Mouse (Mus musculus): Measurements from ENCODE around the gene Slc28a3.

The Slc28a3 gene

GRCm38 (mm10) chr13:58610716-58611115 is at the start of gene Slc28a3:
Slc28a3 (minus strand) TSS chr13:58610877.
- no peak for DNase-seq

DNA sequence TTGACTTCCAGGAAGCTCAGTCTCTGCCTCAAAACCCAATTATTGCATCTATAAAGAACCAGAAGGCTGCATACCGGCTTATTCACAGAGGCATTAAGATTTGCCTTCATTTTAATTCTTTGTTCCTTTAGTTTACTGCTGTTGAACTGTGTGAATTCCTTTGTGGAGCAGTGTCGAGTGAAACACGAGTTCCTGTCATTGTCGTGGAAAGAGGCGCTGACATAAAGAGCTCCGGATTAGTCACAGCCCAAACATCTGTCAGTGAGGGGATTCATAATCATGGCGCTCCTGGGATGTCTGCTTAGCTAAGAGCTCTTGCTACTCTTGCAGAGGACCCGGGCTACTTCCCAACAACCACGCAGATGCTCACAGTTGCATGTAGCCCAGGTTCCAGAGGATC is 47.3 kb upstream of the Slc28a3 start:
- no peak for DNase-seq

- DNase-seq, result no peak
Measured at GRCm38 (mm10) chr13:58656885-58657284, 46.2 kb upstream of the Slc28a3 start.

- DNase-seq, result peak; percentile 16 to 19
Measured at GRCm38 (mm10) chr13:58655552-58655951, 44.9 kb upstream of the Slc28a3 start.

- peak; percentile 58 to 59 for DNase-seq
Measured at GRCm38 (mm10) chr13:58640330-58640729, 29.7 kb upstream of the Slc28a3 start.

GRCm38 (mm10) chr13:58638950-58639349 is 28.3 kb upstream of the Slc28a3 start:
- DNase-seq, result no peak

DNA sequence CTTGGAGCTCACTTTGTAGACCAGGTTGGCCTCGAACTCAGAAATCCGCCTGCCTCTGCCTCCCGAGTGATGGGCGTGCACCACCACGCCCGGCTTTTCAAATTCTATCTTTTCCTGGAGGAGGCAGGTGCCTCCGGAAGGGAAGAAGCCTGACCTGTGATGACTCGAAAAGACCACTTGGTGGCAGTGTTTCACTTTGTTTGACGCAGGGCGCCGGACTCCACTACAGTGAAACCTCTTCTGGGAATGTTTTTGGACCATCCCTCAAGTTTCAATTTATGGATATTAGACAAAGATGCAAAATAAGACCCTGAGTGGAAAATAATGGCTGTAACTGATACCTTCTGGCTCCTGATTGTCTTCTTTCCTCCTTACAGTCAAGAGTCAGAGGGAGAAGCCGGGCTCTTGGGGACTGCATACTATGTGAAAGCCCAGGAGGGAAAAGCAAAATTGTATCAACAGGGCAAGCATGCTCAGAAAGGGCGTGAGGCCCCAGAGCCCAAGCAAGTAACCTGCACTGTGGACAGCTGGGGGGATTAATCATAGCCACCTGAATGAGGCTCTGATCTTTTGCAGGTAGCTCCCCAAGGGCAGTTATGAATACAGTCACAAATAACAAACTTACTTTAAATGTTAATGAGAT is 26.8 kb upstream of the Slc28a3 start:
- peak; percentile 40 for DNase-seq

DNA sequence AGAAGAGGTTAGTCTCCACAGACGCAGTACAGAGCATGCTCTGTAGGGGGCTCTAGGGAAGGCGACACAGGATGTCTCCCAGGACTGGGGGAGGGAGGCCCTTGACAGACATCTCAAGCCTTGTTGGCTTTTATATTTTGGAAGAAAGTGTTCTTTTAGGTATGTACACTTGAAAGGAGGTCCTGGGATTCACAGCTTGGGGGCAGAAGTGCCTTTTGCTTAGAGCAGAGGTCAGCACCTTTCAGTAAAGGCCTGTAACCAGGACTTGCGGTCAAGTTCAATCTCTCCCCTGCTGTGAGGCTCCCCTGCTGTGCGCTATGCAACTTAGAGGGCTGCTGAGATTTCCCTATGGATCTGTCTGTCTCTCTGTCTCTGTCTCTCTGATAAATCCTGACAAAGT is 23.2 kb upstream of the Slc28a3 start:
- peak; percentile 6 to 14 for DNase-seq

DNA sequence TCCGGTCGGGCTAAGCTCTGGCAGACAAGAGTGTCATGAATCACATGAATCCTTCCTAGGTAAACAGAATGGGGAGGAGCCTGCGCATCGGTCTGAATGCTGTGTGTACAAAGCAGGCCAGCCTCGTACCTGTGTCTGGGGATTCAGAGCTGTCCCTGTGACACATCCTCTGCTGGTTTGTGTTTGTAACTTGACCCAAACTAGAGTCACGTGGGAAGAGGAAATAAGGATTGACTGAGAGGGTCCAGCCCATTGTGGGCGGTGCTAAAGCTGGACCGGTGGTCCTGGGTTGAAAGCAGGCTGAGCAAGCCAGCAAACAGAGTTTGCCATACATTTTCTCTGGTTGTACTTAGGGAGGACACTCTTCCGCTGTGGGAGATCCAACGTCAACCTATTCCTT is 20.1 kb upstream of the Slc28a3 start:
- DNase-seq, result no peak

- no peak for DNase-seq
Measured at GRCm38 (mm10) chr13:58629365-58630050, 18.8 kb upstream of the Slc28a3 start.

DNA sequence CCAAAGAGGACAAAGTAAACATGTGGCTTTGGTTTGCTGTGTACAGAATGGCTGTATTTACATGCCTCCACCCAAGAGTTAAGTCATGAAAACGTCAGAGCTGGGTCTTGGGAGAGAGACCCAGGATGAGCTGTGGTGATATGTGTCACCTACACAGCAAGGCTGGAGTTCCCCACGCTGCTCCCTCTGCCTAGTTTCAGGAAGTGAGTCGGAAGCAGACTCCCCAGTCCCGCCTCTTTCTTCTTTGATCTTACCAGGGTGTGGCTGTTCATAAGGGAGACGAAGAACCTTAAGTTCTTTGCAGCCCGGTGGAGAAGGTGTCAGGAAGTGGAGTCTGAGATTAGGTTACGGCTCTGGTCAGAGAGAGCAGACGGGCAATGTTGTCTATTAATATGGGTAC is 12.0 kb upstream of the Slc28a3 start:
- no peak for DNase-seq

- no peak for DNase-seq
Measured at GRCm38 (mm10) chr13:58619301-58619700, 8.6 kb upstream of the Slc28a3 start.

DNA sequence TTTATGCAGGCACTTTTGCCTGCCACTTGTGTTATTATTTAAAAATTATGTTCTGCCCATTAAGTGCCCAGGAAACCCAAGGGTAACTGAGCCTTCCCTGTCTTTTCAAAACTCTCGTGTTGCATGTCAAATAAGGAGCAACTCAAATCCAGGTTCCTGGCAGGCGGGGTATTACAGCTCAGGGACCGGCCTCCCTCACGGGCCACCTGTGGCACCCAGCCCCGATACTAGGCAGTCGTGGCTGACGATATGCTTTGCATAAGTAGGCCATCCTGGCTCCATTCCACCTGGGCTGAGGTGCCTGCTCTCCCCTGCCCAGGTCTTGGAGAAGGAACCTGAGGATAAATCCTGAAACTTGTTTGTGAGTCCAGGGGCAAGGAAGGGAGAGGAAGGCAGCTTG is 618 bp downstream of the Slc28a3 start:
- DNase-seq, result no peak

DNA sequence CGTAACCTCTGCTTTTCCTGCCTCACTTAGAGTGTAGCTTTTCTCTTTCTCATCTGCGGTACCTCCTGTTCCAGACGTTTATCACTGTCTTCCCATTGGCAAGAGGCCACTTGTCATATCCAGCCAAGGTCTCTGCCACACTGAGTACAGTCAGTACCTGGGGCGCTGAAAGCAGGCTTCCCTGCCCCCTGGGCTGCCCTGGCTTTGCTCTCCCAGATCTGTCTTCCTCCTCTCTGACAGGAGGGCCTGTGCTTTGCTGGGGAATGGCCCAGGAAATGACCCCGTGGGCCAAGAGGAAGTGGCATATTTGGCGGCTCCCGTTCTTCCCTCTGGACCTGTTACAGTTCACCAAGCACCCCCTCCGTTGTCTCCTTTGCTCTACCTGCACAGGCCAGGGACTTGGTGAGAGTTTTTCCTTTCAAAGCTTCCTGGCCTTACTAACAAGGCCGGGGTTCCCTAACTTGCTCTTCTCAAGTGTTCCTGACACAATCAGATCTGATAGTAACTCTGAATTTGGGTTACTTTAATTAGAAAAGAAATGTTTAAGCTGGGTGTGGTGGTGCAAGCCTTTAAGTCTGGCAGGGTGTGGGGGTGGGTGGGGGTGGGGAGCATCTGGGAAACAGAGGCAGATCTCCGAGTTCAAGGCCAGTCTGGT is 9.3 kb downstream of the Slc28a3 start:
- no peak for DNase-seq

DNA sequence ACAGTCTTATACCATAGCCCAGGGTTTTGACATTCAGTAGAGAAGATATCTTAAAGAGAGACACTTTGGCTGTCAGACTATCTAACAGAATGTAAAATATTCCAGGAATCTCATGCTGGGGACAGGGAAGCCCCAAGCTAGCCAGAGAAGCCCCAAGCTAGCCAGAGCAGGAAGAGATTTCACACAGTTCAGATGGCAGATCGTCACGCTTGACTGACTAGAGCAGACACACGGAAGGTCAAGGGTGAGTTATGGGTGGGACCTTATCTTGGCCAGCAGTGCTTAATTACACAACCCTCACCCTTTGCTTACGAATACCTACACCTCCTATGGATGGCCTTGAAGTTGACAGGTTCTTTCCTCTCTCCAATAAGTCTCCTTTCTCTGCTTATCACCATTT is 12.1 kb downstream of the Slc28a3 start:
- DNase-seq, result no peak

GRCm38 (mm10) chr13:58593129-58593528 is 17.5 kb downstream of the Slc28a3 start:
- DNase-seq, result peak; percentile 59

GRCm38 (mm10) chr13:58591912-58592311 is 18.8 kb downstream of the Slc28a3 start:
- no peak for DNase-seq

GRCm38 (mm10) chr13:58590630-58591029 is 20.0 kb downstream of the Slc28a3 start:
- DNase-seq, result peak; percentile 72 to 75

DNA sequence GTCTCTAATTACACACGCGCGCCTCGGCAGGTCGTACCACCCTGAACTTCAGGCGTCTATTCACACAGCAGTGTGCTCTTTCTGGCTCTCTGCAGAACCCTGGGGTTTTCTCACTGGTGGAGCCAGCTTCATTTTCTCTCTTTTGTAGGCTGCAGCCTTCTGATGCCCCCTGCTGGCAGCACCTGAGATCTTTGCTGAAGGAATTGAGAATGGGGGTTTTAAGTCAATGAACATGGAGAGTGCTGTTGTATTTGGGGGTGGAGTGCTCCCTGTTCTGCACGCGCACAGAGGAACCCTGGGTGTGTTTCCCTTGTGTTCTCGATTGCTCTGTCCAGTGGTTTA is 21.2 kb downstream of the Slc28a3 start:
- peak; percentile 88 to 90 for DNase-seq

- no peak for DNase-seq
Measured at GRCm38 (mm10) chr13:58588655-58589516, 21.8 kb downstream of the Slc28a3 start.

DNA sequence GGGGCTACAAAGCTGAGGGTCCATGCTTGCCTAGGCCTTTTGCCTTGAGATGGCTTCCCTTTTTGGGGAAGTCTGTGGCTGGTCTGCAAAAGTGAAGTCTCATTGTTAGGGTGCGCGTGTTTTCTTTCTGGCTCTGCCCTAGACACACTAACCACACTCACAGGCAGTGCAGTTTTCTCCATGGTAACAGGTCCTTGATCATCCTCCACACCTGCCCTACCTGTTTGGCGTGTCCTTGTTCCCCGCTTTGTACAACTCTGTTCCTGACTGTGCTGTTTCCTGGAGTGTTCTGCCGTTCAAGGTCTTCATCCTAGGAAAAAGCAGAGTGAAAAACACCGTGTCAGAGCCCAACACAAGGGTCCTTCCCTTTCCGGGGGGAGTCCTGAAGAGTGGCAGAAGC is 22.7 kb downstream of the Slc28a3 start:
- no peak for DNase-seq

DNA sequence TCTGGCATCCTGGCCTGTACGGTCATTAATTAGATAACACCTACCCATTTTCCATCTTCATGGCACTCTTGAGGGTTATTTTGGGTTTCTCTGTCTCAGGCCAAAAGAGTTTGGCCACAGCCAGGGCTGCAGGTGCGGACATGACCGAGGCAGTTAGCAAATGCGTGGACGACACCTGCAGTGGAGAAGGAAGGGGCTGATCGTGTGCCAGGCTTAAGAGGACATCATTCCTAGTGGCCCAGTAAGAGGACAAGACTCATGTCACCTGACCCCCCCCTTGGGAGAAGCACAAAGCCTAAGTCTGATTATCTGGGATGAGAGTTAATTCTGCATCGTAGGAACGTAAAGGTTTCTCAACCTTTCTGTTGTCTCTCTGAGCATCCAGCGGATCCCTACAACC is 44.5 kb downstream of the Slc28a3 start:
- no peak for DNase-seq

- no peak for DNase-seq
Measured at GRCm38 (mm10) chr13:58560497-58561138, 50.1 kb downstream of the Slc28a3 start.
